Mouse (Mus musculus): ENCODE measurements around the gene Mrps35.

GRCm38 (mm10) chr6:147099458-147100277 is 57.1 kb downstream of the Mrps35 start:
- TF ChIP-seq CTCF (IDR thresholded peaks at IDR 0.05; ENCODE audit: low read depth) = no peak
- TF ChIP-seq EP300 (IDR thresholded peaks at IDR 0.05; ENCODE audit: low read depth) = no peak
